Mouse (Mus musculus): Measurements from ENCODE around the gene Gstk1. TPM values are rescaled to one million over a fixed set of nuclear protein-coding genes. Genes with fewer than 3 reads are reported as not detected.

Gene Gstk1
- polyA plus RNA-seq (2016; fragmentation: Nextera tagmentation; extraction: Ambion mirVana), result 12.3 and 19.5 TPM in 2 replicates

- Histone ChIP-seq H3K9me3 (replicated peaks) (no peaks in the 10 kb centered on the region), H3K36me3 (no peaks in the 10 kb centered on the region), H3K27me3 (ENCODE audit: low read depth, poor library complexity, severe bottlenecking) (peaks cover 16% of the 10 kb centered on the region), H3K4me1 (peaks cover 7% of the 10 kb centered on the region), H3K27ac (peak within 1 kb of the TSS; percentile 68), H3K4me3 (peak within 1 kb of the TSS; percentile 60)
- 3% methylated on average over 28 of the region's 28 CpGs for WGBS
- peak; percentile 76 for DNase-seq (ENCODE audit: low spot score)
Measured at GRCm38 (mm10) chr6:42245711-42246353, at the start of gene Gstk1. Gene Gstk1 (plus strand): TSS chr6:42245935.

GRCm38 (mm10) chr6:42197710-42198109 is 48.0 kb upstream of the Gstk1 start:
- DNase-seq (ENCODE audit: low spot score), result no peak
- WGBS, result 48% methylated on average over 3 of the region's 3 CpGs
- no peak overlapping the region for H3K4me3 ChIP-seq

DNA sequence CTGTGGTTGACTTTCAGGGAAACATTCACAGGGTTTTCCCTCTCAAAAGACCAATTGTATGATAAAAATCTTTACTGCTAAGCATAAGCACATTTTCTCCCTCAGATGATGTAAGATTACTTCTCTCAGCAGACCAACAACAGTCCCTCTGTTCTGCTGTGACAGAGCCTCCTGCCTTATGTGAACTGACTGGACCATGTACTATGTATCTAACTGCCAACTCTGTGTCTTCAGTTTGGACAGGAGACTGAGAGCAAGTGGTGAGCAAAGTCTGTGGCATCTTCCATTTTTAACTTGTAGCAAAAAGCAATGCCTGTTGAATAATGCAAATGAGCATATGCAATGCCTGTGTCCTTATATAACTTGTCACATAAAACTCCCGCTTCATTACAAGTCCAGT is 46.2 kb upstream of the Gstk1 start:
- no peaks in the 10 kb centered on the region for H3K27me3 ChIP-seq (ENCODE audit: low read depth, poor library complexity, severe bottlenecking)
- no peaks in the 10 kb centered on the region for H3K36me3 ChIP-seq
- H3K27ac ChIP-seq, result no peak overlapping the region
- no peaks in the 10 kb centered on the region for H3K4me1 ChIP-seq
- H3K9me3 ChIP-seq (replicated peaks), result no peaks in the 10 kb centered on the region
- DNase-seq (ENCODE audit: low spot score), result no peak
- WGBS, result 85% methylated on average over 1 of the region's 1 CpGs
- H3K4me3 ChIP-seq, result no peak overlapping the region

More at GRCm38 (mm10) chr6:42197710-42198109, 48.0 kb upstream of the Gstk1 start:
- no peaks in the 10 kb centered on the region for H3K27me3 ChIP-seq (ENCODE audit: low read depth, poor library complexity, severe bottlenecking)
- no peaks in the 10 kb centered on the region for H3K36me3 ChIP-seq
- no peaks in the 10 kb centered on the region for H3K9me3 ChIP-seq (replicated peaks)
- H3K4me1 ChIP-seq, result no peaks in the 10 kb centered on the region
- no peak overlapping the region for H3K27ac ChIP-seq

- no peak for DNase-seq (ENCODE audit: low spot score)
- Histone ChIP-seq H3K4me3 (no peak within 1 kb of the TSS), H3K27ac (no peak within 1 kb of the TSS), H3K9me3 (replicated peaks) (no peaks in the 10 kb centered on the region), H3K27me3 (ENCODE audit: low read depth, poor library complexity, severe bottlenecking) (no peaks in the 10 kb centered on the region), H3K4me1 (no peaks in the 10 kb centered on the region), H3K36me3 (no peaks in the 10 kb centered on the region)
- WGBS, result 91% methylated on average over 2 of the region's 2 CpGs
Measured at GRCm38 (mm10) chr6:42215028-42215427, 30.7 kb upstream of the Gstk1 start, which contains the start of gene Tas2r144. Gene Tas2r144 (plus strand): TSS chr6:42215328.

- no peak overlapping the region for H3K27ac ChIP-seq
- 82% methylated on average over 3 of the region's 3 CpGs for WGBS
- no peak overlapping the region for H3K4me3 ChIP-seq
- no peak for DNase-seq (ENCODE audit: low spot score)
- H3K36me3 ChIP-seq, result no peaks in the 10 kb centered on the region
- H3K4me1 ChIP-seq, result no peaks in the 10 kb centered on the region
- no peaks in the 10 kb centered on the region for H3K9me3 ChIP-seq (replicated peaks)
- H3K27me3 ChIP-seq (ENCODE audit: low read depth, poor library complexity, severe bottlenecking), result no peaks in the 10 kb centered on the region
Measured at GRCm38 (mm10) chr6:42222286-42222685, 23.4 kb upstream of the Gstk1 start.

DNA sequence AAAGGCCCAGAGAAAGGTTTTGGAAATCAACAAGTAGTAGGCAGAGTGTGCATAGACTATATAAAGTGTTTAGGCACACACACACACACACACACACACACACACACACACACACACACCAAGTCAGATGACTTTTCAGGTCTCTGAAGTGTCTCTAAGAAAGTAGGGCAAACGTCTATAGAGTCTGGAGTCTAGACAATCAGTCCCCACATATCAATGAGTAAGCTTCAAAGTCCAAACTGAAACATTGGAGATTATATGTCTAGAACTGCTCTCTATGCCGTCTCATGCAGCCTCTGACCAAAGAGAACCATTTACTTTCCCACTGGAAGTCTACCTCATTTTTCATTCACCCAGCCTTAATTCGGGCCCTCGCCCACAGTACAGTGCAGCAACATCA is 20.7 kb upstream of the Gstk1 start:
- H3K4me3 ChIP-seq, result no peak overlapping the region
- H3K27ac ChIP-seq, result no peak overlapping the region
- H3K27me3 ChIP-seq (ENCODE audit: low read depth, poor library complexity, severe bottlenecking), result no peaks in the 10 kb centered on the region
- DNase-seq (ENCODE audit: low spot score), result no peak
- H3K4me1 ChIP-seq, result no peaks in the 10 kb centered on the region
- H3K36me3 ChIP-seq, result no peaks in the 10 kb centered on the region
- H3K9me3 ChIP-seq (replicated peaks), result no peaks in the 10 kb centered on the region
- 77% methylated on average over 4 of the region's 4 CpGs for WGBS

- 37% methylated on average over 17 of the region's 17 CpGs for WGBS
- no peaks in the 10 kb centered on the region for H3K4me1 ChIP-seq
- no peaks in the 10 kb centered on the region for H3K27me3 ChIP-seq (ENCODE audit: low read depth, poor library complexity, severe bottlenecking)
- DNase-seq (ENCODE audit: low spot score), result peak; percentile 78
- H3K9me3 ChIP-seq (replicated peaks), result no peaks in the 10 kb centered on the region
- H3K4me3 ChIP-seq, result no peak overlapping the region
- no peaks in the 10 kb centered on the region for H3K36me3 ChIP-seq
- no peak overlapping the region for H3K27ac ChIP-seq
Measured at GRCm38 (mm10) chr6:42227240-42228101, 18.3 kb upstream of the Gstk1 start.

DNA sequence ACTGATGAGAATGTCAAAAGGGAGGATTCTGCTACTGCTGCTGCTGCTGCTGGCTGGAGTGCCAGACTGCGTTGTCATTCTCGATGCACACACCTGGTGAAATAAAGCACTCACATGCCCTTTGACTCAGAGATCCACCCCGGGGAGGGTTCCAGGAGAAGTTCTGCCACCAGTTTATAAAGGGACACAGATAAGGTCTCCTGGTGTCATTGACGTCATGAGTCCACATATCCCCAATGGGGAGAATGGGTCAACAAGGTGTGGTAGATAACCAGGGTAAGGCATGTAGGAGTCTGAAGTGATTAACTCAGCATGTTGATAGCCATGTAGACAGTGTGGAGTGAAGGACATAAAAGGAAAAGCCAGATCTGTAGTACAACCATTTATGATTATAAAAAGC is 16.1 kb upstream of the Gstk1 start:
- H3K27ac ChIP-seq, result no peak overlapping the region
- no peaks in the 10 kb centered on the region for H3K4me1 ChIP-seq
- no peak for DNase-seq (ENCODE audit: low spot score)
- no peaks in the 10 kb centered on the region for H3K27me3 ChIP-seq (ENCODE audit: low read depth, poor library complexity, severe bottlenecking)
- WGBS, result 71% methylated on average over 4 of the region's 4 CpGs
- no peak overlapping the region for H3K4me3 ChIP-seq
- H3K36me3 ChIP-seq, result no peaks in the 10 kb centered on the region
- H3K9me3 ChIP-seq (replicated peaks), result no peaks in the 10 kb centered on the region

DNA sequence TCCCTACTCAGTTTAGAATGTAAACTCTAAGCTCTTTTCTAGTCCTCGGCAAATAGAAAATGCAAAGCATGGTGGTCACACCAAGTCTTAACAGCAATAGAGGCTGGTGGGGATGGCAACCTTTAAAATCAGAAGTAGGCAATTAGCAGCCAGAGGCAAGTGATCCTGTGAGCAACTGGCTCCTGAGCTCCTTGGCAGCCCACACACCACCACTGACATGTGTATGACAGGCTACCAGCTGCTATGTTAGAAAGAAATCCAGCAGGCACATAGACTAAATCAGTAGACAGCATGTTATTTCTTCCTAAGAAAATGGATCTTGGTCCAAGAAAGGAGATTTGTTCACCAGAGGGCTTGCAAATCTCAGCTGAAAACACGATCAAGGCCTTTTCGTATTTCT is 14.5 kb upstream of the Gstk1 start:
- no peaks in the 10 kb centered on the region for H3K27me3 ChIP-seq (ENCODE audit: low read depth, poor library complexity, severe bottlenecking)
- WGBS, result 93% methylated on average over 3 of the region's 3 CpGs
- no peak for DNase-seq (ENCODE audit: low spot score)
- no peaks in the 10 kb centered on the region for H3K36me3 ChIP-seq
- no peaks in the 10 kb centered on the region for H3K9me3 ChIP-seq (replicated peaks)
- no peak overlapping the region for H3K27ac ChIP-seq
- H3K4me1 ChIP-seq, result no peaks in the 10 kb centered on the region
- no peak overlapping the region for H3K4me3 ChIP-seq

GRCm38 (mm10) chr6:42237276-42237805 is 8.4 kb upstream of the Gstk1 start:
- DNase-seq (ENCODE audit: low spot score), result no peak
- no peaks in the 10 kb centered on the region for H3K4me1 ChIP-seq
- WGBS, result 78% methylated on average over 6 of the region's 6 CpGs

DNA sequence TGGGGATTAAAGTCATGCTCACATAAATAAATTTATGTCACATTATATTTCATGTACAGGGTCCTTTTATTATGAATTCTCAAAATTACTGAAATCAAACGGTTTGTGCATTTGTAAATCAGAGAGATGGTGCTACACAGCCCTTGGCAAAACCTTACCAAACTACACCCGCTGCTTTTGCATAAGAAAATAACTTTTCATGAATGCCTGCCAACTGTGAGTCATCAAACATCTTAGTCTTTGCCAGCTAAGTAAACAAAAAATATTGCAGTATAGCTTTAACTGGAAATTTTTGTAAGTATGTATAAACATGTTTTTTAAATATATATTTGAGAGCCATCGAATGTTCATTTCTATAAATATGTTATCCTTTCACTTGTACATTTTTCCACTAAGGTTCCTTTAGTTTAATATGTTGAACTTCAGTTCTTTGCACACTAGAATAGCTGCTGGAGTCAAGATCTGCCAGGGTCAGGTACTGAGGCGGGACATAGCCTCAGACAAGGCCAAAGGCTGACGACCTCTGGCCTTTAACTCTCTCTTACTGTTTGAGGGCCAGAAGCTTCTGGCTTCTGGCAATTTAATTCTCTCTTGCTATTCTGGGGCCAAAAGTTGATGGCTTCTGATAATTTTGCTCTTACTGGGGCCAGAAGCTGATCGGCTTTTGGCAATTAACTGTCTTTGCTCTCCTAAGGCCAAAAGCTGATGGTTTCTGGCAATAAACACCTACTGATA is 4.3 kb upstream of the Gstk1 start:
- H3K27me3 ChIP-seq (ENCODE audit: low read depth, poor library complexity, severe bottlenecking), result peaks cover 5% of the 10 kb centered on the region
- no peaks in the 10 kb centered on the region for H3K36me3 ChIP-seq
- no peak overlapping the region for H3K27ac ChIP-seq
- DNase-seq (ENCODE audit: low spot score), result no peak
- H3K4me1 ChIP-seq, result peaks cover 7% of the 10 kb centered on the region
- 78% methylated on average over 6 of the region's 6 CpGs for WGBS
- no peaks in the 10 kb centered on the region for H3K9me3 ChIP-seq (replicated peaks)
- H3K4me3 ChIP-seq, result no peak overlapping the region

More at GRCm38 (mm10) chr6:42237276-42237805, 8.4 kb upstream of the Gstk1 start:
- Histone ChIP-seq H3K9me3 (replicated peaks) (no peaks in the 10 kb centered on the region), H3K27me3 (ENCODE audit: low read depth, poor library complexity, severe bottlenecking) (no peaks in the 10 kb centered on the region), H3K4me3 (no peak overlapping the region), H3K36me3 (no peaks in the 10 kb centered on the region), H3K27ac (no peak overlapping the region)

GRCm38 (mm10) chr6:42247173-42247572 is 1.4 kb downstream of the Gstk1 start:
- 3% methylated on average over 8 of the region's 8 CpGs for WGBS
- H3K36me3 ChIP-seq, result no peaks in the 10 kb centered on the region
- no peaks in the 10 kb centered on the region for H3K9me3 ChIP-seq (replicated peaks)
- no peak for DNase-seq (ENCODE audit: low spot score)
- peaks cover 7% of the 10 kb centered on the region for H3K4me1 ChIP-seq
- H3K4me3 ChIP-seq, result no peak overlapping the region
- H3K27ac ChIP-seq, result no peak overlapping the region
- peaks cover 16% of the 10 kb centered on the region for H3K27me3 ChIP-seq (ENCODE audit: low read depth, poor library complexity, severe bottlenecking)
